Mouse (Mus musculus) E14TG2a.4 (cell line): ENCODE data around the gene Mpi.

Experiments
- CTCF ChIP-seq: conservative IDR thresholded peaks from 2 replicates; pipeline ENCODE4 v1.5.1; 2014; ENCODE audit warnings: low read length
- POU5F1 ChIP-seq: IDR thresholded peaks from 2 replicates; pipeline ENCODE4 v1.6.1; 2014; ENCODE audit warnings: low read length, borderline replicate concordance

GRCm38 (mm10) chr9:57525516-57525915 lies 27.0 kb downstream of the Mpi start:
- TF ChIP-seq CTCF, result no peak
- no peak for TF ChIP-seq POU5F1
